Comparison of ENCODE assay signal across 16 mouse cellular contexts in the genomic region with DNA sequence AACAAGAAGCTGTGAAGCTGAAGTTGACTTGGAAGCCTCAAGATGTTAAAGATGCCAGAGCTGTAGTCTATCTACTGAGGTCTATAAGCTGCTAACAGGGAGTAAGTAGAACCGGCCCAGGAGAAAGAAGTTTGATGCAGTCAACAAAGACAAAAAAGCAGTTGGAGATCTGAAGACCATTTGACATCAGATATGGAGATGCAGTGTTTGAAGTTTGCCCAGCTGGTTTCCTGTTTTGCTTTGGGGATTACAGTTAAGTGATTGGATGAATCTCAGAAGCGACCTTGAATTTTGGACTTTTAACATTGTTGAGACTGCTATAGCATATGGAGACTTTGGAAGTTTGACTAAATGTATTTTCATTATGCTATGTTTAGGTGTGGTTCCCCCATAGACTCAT. TPM values are rescaled to one million over a fixed set of nuclear protein-coding genes. Genes with fewer than 3 reads are reported as not detected.
DNase-seq lines count a peak whose midpoint lies in the region.
"Had no signal": no experiment of that assay in that cellular context is flagged by ENCODE, and none has a peak within 500 bp of the region (broad histone marks: within the 10 kb centered on the region; RNA-seq: fewer than 3 reads in every experiment).

No protein-coding gene starts in this region.

- peak; percentile 34 for DNase-seq in heart, adult 11 months
- no peak for DNase-seq in heart, adult 9 months (ENCODE audit: low spot score in 2 of 2)
- peak; percentile 11 to 19 for DNase-seq in thymus, postnatal 10 days (ENCODE audit: low spot score in 2 of 2)
- no peak for DNase-seq in thymus, adult 18-20 months
- peak; percentile 23 for DNase-seq in thymus, postnatal 14 days
- no peak for DNase-seq in left cerebral cortex, adult 8-10 months (ENCODE audit: low spot score in 2 of 2)
- DNase-seq in cerebellum, adult 9-11 months, result no peak
- DNase-seq: adrenal gland, adult 8-10 months; adrenal gland, postnatal 25 days; cerebellum, adult 11-12 months; cerebellum, adult 8-10 months; cerebellum, postnatal 14 days; gastrocnemius, postnatal 10 days; gastrocnemius, postnatal 36 days; heart, postnatal 10 days; heart, postnatal 36 days had no signal

RNA-seq across cellular contexts. Expression of a gene that starts 48.9 kb away (rescaled TPM):
- 10 to 100 TPM; 56.3 to 63.7 (median 60.2) TPM for total RNA-seq in left cerebral cortex, adult 8-10 months (2022)

Comparison
In these comparisons a context has a peak if more than half of its experiments do, and no peak if none do; other contexts are left out.
1. DNase-seq: peak in heart, adult 11 months (single experiment), thymus, postnatal 10 days (2 of 2) and thymus, postnatal 14 days (single experiment); none in heart, adult 9 months (0 of 2), thymus, adult 18-20 months (0 of 2), left cerebral cortex, adult 8-10 months (0 of 2) and cerebellum, adult 9-11 months (single experiment).